Comparison of ENCODE assay signal across 10 mouse cellular contexts in the genomic region with DNA sequence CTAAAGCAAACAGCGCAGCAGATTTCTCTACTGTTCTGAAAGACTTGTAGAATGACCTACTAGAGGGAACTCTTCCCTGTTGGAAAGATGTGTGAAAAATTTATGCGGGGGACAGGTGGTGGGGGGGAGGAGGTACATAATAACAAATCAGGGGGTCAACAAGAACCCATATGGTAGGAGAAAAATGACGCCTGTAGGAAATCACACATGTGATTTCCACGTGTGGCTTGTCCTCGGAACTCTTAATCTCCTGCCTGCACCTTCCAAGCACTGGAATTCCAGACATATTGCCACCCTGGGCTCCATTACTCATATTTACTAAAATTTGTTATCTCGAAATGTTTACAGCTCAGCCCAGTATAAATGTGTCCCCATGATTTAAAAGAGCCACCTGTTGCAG. TPM values are rescaled to one million over a fixed set of nuclear protein-coding genes. Genes with fewer than 3 reads are reported as not detected.
DNase-seq lines count a peak whose midpoint lies in the region; ATAC-seq and TF ChIP-seq lines count a peak whose summit lies in the region.
"Had no signal": no experiment of that assay in that cellular context is flagged by ENCODE, and none has a peak within 500 bp of the region (broad histone marks: within the 10 kb centered on the region; RNA-seq: fewer than 3 reads in every experiment).

No protein-coding gene starts in this region.

- DNase-seq in cerebellum, adult 2 months: no peak
- no peak for DNase-seq in cerebellum, adult 8-10 months
- DNase-seq in frontal cortex, postnatal 10 days (ENCODE audit: low spot score in 2 of 2): no peak
- no peak for DNase-seq in spleen, postnatal 14 days (ENCODE audit: low spot score in 2 of 2)

- H3K9ac ChIP-seq in limb, embryonic 15.5 days: peak overlapping the region; percentile 100; the same call in 1 of the 2 replicates
- H3K9ac ChIP-seq in stomach, embryonic 16.5 days (ENCODE audit: low read length): peak overlapping the region; percentile 96

- TF ChIP-seq CTCF in cerebellum, adult 2 months (IDR thresholded peaks at IDR 0.05; ENCODE audit: borderline replicate concordance, insufficient read depth, low read depth, low read length): no peak

- WGBS in cerebellum, adult 2 months: 76% methylated on average over 6 of the region's 6 CpGs
- 69% methylated on average over 6 of the region's 6 CpGs for WGBS in limb, embryonic 15.5 days
- 69% methylated on average over 6 of the region's 6 CpGs for WGBS in stomach, embryonic 16.5 days

- no peak overlapping the region for H3K27ac ChIP-seq in cerebellum, adult 2 months (ENCODE audit: insufficient read depth, low read length)
- H3K27ac ChIP-seq in limb, embryonic 15.5 days: no peak overlapping the region
- no peak overlapping the region for H3K27ac ChIP-seq in stomach, embryonic 16.5 days (ENCODE audit: low read length)

- peak overlapping the region; percentile 65 for H3K4me2 ChIP-seq in limb, embryonic 15.5 days
- H3K4me2 ChIP-seq in stomach, embryonic 16.5 days (ENCODE audit: low read depth, low read length): peak overlapping the region; percentile 91

- no peaks in the 10 kb centered on the region for H3K27me3 ChIP-seq in cerebellum, adult 2 months (ENCODE audit: control insufficient read depth, insufficient read depth, low read length)
- H3K27me3 ChIP-seq in megakaryocyte, embryonic 14.5 days (replicated peaks): no peaks in the 10 kb centered on the region
- no peaks in the 10 kb centered on the region for H3K27me3 ChIP-seq in limb, embryonic 15.5 days
- no peaks in the 10 kb centered on the region for H3K27me3 ChIP-seq in stomach, embryonic 16.5 days (ENCODE audit: control insufficient read depth, insufficient read depth, low read length)

- no peaks in the 10 kb centered on the region for H3K9me3 ChIP-seq in megakaryocyte, embryonic 14.5 days
- H3K9me3 ChIP-seq in limb, embryonic 15.5 days: no peaks in the 10 kb centered on the region
- no peaks in the 10 kb centered on the region for H3K9me3 ChIP-seq in stomach, embryonic 16.5 days (replicated peaks; ENCODE audit: control insufficient read depth, low read length)

- no peak for TF ChIP-seq POLR2A in cerebellum, adult 2 months (IDR thresholded peaks at IDR 0.05; ENCODE audit: borderline replicate concordance, insufficient read depth, low read length)

- no peak for ATAC-seq in megakaryocyte, adult 5-6 weeks (ENCODE audit: poor library complexity, severe bottlenecking)
- no peak for ATAC-seq in limb, embryonic 15.5 days (ENCODE audit: insufficient number of reproducible peaks, low FRiP score, low TSS enrichment, low read depth)
- no peak for ATAC-seq in stomach, embryonic 16.5 days (ENCODE audit: insufficient read depth, low FRiP score)

- peak overlapping the region; percentile 95 for H3K4me3 ChIP-seq in cerebellum, adult 2 months (replicated peaks; ENCODE audit: insufficient read depth, low read depth, low read length)
- H3K4me3 ChIP-seq in megakaryocyte, embryonic 14.5 days (replicated peaks): peak overlapping the region; percentile 97
- peak overlapping the region; percentile 75 for H3K4me3 ChIP-seq in limb, embryonic 15.5 days
- H3K4me3 ChIP-seq in stomach, embryonic 16.5 days (replicated peaks; ENCODE audit: low read length): peak overlapping the region; percentile 73

- 0 out of 2 replicates have a peak, but pooled peaks cover 3% of the 10 kb centered on the region for H3K4me1 ChIP-seq in cerebellum, adult 2 months (ENCODE audit: control insufficient read depth, insufficient read depth, low read length)
- H3K4me1 ChIP-seq in megakaryocyte, embryonic 14.5 days: peaks cover 45% of the 10 kb centered on the region
- peaks cover 12% of the 10 kb centered on the region for H3K4me1 ChIP-seq in limb, embryonic 15.5 days
- peaks cover 10% of the 10 kb centered on the region for H3K4me1 ChIP-seq in stomach, embryonic 16.5 days (ENCODE audit: control insufficient read depth, insufficient read depth, low read length)

- H3K36me3 ChIP-seq in megakaryocyte, embryonic 14.5 days (replicated peaks; ENCODE audit: low read length): peaks cover 47% of the 10 kb centered on the region
- H3K36me3 ChIP-seq in limb, embryonic 15.5 days: peaks cover 29% of the 10 kb centered on the region
- peaks cover 15% of the 10 kb centered on the region; the same call in 1 of the 2 replicates for H3K36me3 ChIP-seq in stomach, embryonic 16.5 days (ENCODE audit: control insufficient read depth, insufficient read depth, low read length)

RNA-seq across cellular contexts. Expression of gene Rbm17, which starts 2.2 kb away (rescaled TPM):
- polyA plus RNA-seq in cerebellum, adult 2 months (2012; rRNA removed): 136 and 137 TPM in 2 replicates
- polyA plus RNA-seq in megakaryocyte, embryonic 14.5 days (2012; ENCODE audit: insufficient read depth, low replicate concordance): 21.6 and 123 TPM in 2 replicates
- 105 and 115 TPM in 2 replicates for total RNA-seq in megakaryocyte, adult 5-6 weeks (2015)
- 122 and 124 TPM in 2 replicates for total RNA-seq in megakaryocyte, adult 5-6 weeks (2017)
- 136 and 137 TPM in 2 replicates for polyA plus RNA-seq in limb, embryonic 15.5 days (2015; fragmentation: Nextera tagmentation; extraction: Ambion mirVana)
- 121 TPM in 2 replicates for polyA plus RNA-seq in stomach, embryonic 16.5 days (2015; fragmentation: Nextera tagmentation; extraction: Ambion mirVana)

RNA-seq across cellular contexts. Expression of gene Gm17490, which starts 24.3 kb away (rescaled TPM):
- not detected in 2 replicates for polyA plus RNA-seq in cerebellum, adult 2 months (2012; rRNA removed)
- polyA plus RNA-seq in megakaryocyte, embryonic 14.5 days (2012; ENCODE audit: insufficient read depth, low replicate concordance): not detected in 2 replicates
- not detected in 2 replicates for total RNA-seq in megakaryocyte, adult 5-6 weeks (2015)
- total RNA-seq in megakaryocyte, adult 5-6 weeks (2017): not detected in 2 replicates
- polyA plus RNA-seq in limb, embryonic 15.5 days (2015; fragmentation: Nextera tagmentation; extraction: Ambion mirVana): not detected in 2 replicates
- not detected in 2 replicates for polyA plus RNA-seq in stomach, embryonic 16.5 days (2015; fragmentation: Nextera tagmentation; extraction: Ambion mirVana)
- total RNA-seq: adrenal gland, postnatal 25 days; liver, adult 2 months had no signal
- polyA plus RNA-seq: liver, adult 2 months had no signal

RNA-seq across cellular contexts. Expression of gene Il2ra, which starts 40.8 kb away (rescaled TPM):
- 0.22 and 0.28 TPM in 2 replicates for polyA plus RNA-seq in cerebellum, adult 2 months (2012; rRNA removed)
- not detected in 2 replicates for polyA plus RNA-seq in megakaryocyte, embryonic 14.5 days (2012; ENCODE audit: insufficient read depth, low replicate concordance)
- total RNA-seq in megakaryocyte, adult 5-6 weeks (2015): 0.42 and 0.75 TPM in 2 replicates
- not detected in 2 replicates for total RNA-seq in megakaryocyte, adult 5-6 weeks (2017)
- not detected in 2 replicates for polyA plus RNA-seq in limb, embryonic 15.5 days (2015; fragmentation: Nextera tagmentation; extraction: Ambion mirVana)
- polyA plus RNA-seq in stomach, embryonic 16.5 days (2015; fragmentation: Nextera tagmentation; extraction: Ambion mirVana): not detected in 2 replicates

RNA-seq across cellular contexts. Expression of gene Pfkfb3, which starts 47.9 kb away (rescaled TPM):
- 33.8 and 38.2 TPM in 2 replicates for polyA plus RNA-seq in cerebellum, adult 2 months (2012; rRNA removed)
- 5.8 and 10.6 TPM in 2 replicates for polyA plus RNA-seq in megakaryocyte, embryonic 14.5 days (2012; ENCODE audit: insufficient read depth, low replicate concordance)
- total RNA-seq in megakaryocyte, adult 5-6 weeks (2015): 24.5 and 31.3 TPM in 2 replicates
- total RNA-seq in megakaryocyte, adult 5-6 weeks (2017): 22.1 and 23.0 TPM in 2 replicates
- 16.8 and 18.8 TPM in 2 replicates for polyA plus RNA-seq in limb, embryonic 15.5 days (2015; fragmentation: Nextera tagmentation; extraction: Ambion mirVana)
- 16.1 and 20.6 TPM in 2 replicates for polyA plus RNA-seq in stomach, embryonic 16.5 days (2015; fragmentation: Nextera tagmentation; extraction: Ambion mirVana)
